Mouse (Mus musculus) kidney, adult 9 months (tissue): ENCODE results near the gene Gprc5d.

Experiments used
- DNase-seq: peaks from one replicate; pipeline ENCODE4 v3.0.0; 2022

Gene Gprc5d

GRCm38 (mm10) chr6:135135735-135136134, 17.7 kb upstream of the Gprc5d start:
- no peak for DNase-seq

GRCm38 (mm10) chr6:135133486-135133885, 15.4 kb upstream of the Gprc5d start:
- no peak for DNase-seq

- no peak for DNase-seq
These were observed 15.0 kb upstream of the Gprc5d start for GRCm38 (mm10) chr6:135133086-135133485.

GRCm38 (mm10) chr6:135124755-135125380, 6.8 kb upstream of the Gprc5d start:
- no peak for DNase-seq

GRCm38 (mm10) chr6:135116479-135116878, 1.6 kb downstream of the Gprc5d start:
- DNase-seq = no peak

GRCm38 (mm10) chr6:135113114-135113436, 5.0 kb downstream of the Gprc5d start:
- DNase-seq = no peak

GRCm38 (mm10) chr6:135112411-135113113, 5.5 kb downstream of the Gprc5d start:
- no peak for DNase-seq

- no peak for DNase-seq
These were observed 11.1 kb downstream of the Gprc5d start for GRCm38 (mm10) chr6:135107014-135107413.

GRCm38 (mm10) chr6:135102736-135103303, 15.3 kb downstream of the Gprc5d start:
- no peak for DNase-seq

GRCm38 (mm10) chr6:135100787-135101472, 17.2 kb downstream of the Gprc5d start:
- no peak for DNase-seq

GRCm38 (mm10) chr6:135092798-135093470, 25.1 kb downstream of the Gprc5d start:
- no peak for DNase-seq

- no peak for DNase-seq
These were observed 27.4 kb downstream of the Gprc5d start for GRCm38 (mm10) chr6:135090661-135091060.

GRCm38 (mm10) chr6:135089786-135090185, 28.3 kb downstream of the Gprc5d start:
- no peak for DNase-seq

- peak; percentile 82 for DNase-seq
These were observed 30.2 kb downstream of the Gprc5d start for GRCm38 (mm10) chr6:135087721-135088451.

GRCm38 (mm10) chr6:135085703-135086102, 32.4 kb downstream of the Gprc5d start:
- no peak for DNase-seq

GRCm38 (mm10) chr6:135083991-135084502, 34.0 kb downstream of the Gprc5d start:
- no peak for DNase-seq

- no peak for DNase-seq
These were observed 39.7 kb downstream of the Gprc5d start for GRCm38 (mm10) chr6:135078420-135078819.

- DNase-seq = no peak
These were observed 41.9 kb downstream of the Gprc5d start for GRCm38 (mm10) chr6:135076202-135076601.

GRCm38 (mm10) chr6:135074405-135074947, 43.6 kb downstream of the Gprc5d start:
- no peak for DNase-seq

- DNase-seq = no peak
These were observed 47.7 kb downstream of the Gprc5d start for GRCm38 (mm10) chr6:135070347-135070746.

GRCm38 (mm10) chr6:135069856-135070255, 48.2 kb downstream of the Gprc5d start:
- no peak for DNase-seq

GRCm38 (mm10) chr6:135068221-135068620, 49.9 kb downstream of the Gprc5d start:
- DNase-seq = no peak
